Mouse (Mus musculus) heart, postnatal 4 days (tissue): Measurements from ENCODE around the gene Rbm8a2. TPM values are rescaled to one million over a fixed set of nuclear protein-coding genes. Genes with fewer than 3 reads are reported as not detected.
A peak's percentile ranks its signal among the peaks of the same experiment; 100 is the strongest.
"Not testable (repeated sequence)": the region's sequence is repeated elsewhere in the genome, so short reads cannot be mapped to it uniquely, and the experiment has no call there.

Source experiments
- DNase-seq: peaks from one replicate; pipeline ENCODE4 v3.0.0; 2021
- total RNA-seq, 2 experiments: library from RNA; stranded (reverse); gene quantifications; 2 replicates each; pipeline ENCODE4 v1.2.3; 2021

Rbm8a2 gene
- not detected for total RNA-seq

GRCm38 (mm10) chr1:175979014-175979413 lies at the start of gene Rbm8a2:
Rbm8a2 (minus strand) TSS chr1:175979114.
- DNase-seq: not testable (repeated sequence)

GRCm38 (mm10) chr1:176028397-176028796 lies 49.5 kb upstream of the Rbm8a2 start:
- no peak for DNase-seq

- no peak for DNase-seq
Measured at GRCm38 (mm10) chr1:176024501-176024900, 45.6 kb upstream of the Rbm8a2 start.

- DNase-seq: no peak
Measured at GRCm38 (mm10) chr1:176018523-176018922, 39.6 kb upstream of the Rbm8a2 start.

- DNase-seq: no peak
Measured at GRCm38 (mm10) chr1:176016076-176016475, 37.2 kb upstream of the Rbm8a2 start.

- no peak for DNase-seq
Measured at GRCm38 (mm10) chr1:176013497-176014268, 34.8 kb upstream of the Rbm8a2 start.

GRCm38 (mm10) chr1:176011535-176011934 lies 32.6 kb upstream of the Rbm8a2 start:
- DNase-seq: no peak

- no peak for DNase-seq
Measured at GRCm38 (mm10) chr1:176011072-176011471, 32.2 kb upstream of the Rbm8a2 start.

- DNase-seq: no peak
Measured at GRCm38 (mm10) chr1:176008411-176008810, 29.5 kb upstream of the Rbm8a2 start.

- no peak for DNase-seq
Measured at GRCm38 (mm10) chr1:176000599-176000998, 21.7 kb upstream of the Rbm8a2 start.

GRCm38 (mm10) chr1:175997076-175997651 lies 18.2 kb upstream of the Rbm8a2 start:
- DNase-seq: no peak

GRCm38 (mm10) chr1:175988912-175989311 lies 10.0 kb upstream of the Rbm8a2 start:
- no peak for DNase-seq

GRCm38 (mm10) chr1:175988448-175988847 lies 9.5 kb upstream of the Rbm8a2 start:
- DNase-seq: no peak

- DNase-seq: no peak
Measured at GRCm38 (mm10) chr1:175970710-175971109, 8.2 kb downstream of the Rbm8a2 start.

GRCm38 (mm10) chr1:175967004-175967745 lies 11.7 kb downstream of the Rbm8a2 start:
- no peak for DNase-seq

GRCm38 (mm10) chr1:175961786-175962185 lies 17.1 kb downstream of the Rbm8a2 start:
- no peak for DNase-seq

- no peak for DNase-seq
Measured at GRCm38 (mm10) chr1:175950851-175951250, 28.1 kb downstream of the Rbm8a2 start.

- no peak for DNase-seq
Measured at GRCm38 (mm10) chr1:175950421-175950820, 28.5 kb downstream of the Rbm8a2 start.

- DNase-seq: no peak
Measured at GRCm38 (mm10) chr1:175946718-175947315, 32.1 kb downstream of the Rbm8a2 start.

- DNase-seq: no peak
Measured at GRCm38 (mm10) chr1:175943168-175943567, 35.7 kb downstream of the Rbm8a2 start.

- no peak for DNase-seq
Measured at GRCm38 (mm10) chr1:175938731-175939130, 40.2 kb downstream of the Rbm8a2 start.

GRCm38 (mm10) chr1:175936282-175936737 lies 42.6 kb downstream of the Rbm8a2 start:
- peak; percentile 77 for DNase-seq

GRCm38 (mm10) chr1:175931391-175931790 lies 47.5 kb downstream of the Rbm8a2 start:
- DNase-seq: peak; percentile 8
